Mouse (Mus musculus): ENCODE measurements around the gene Trim47. TPM values are rescaled to one million over a fixed set of nuclear protein-coding genes. Genes with fewer than 3 reads are reported as not detected.
A peak's percentile ranks its signal among the peaks of the same experiment; 100 is the strongest.

Trim47 gene
- polyA plus RNA-seq, 1 experiment = 101 TPM

DNA sequence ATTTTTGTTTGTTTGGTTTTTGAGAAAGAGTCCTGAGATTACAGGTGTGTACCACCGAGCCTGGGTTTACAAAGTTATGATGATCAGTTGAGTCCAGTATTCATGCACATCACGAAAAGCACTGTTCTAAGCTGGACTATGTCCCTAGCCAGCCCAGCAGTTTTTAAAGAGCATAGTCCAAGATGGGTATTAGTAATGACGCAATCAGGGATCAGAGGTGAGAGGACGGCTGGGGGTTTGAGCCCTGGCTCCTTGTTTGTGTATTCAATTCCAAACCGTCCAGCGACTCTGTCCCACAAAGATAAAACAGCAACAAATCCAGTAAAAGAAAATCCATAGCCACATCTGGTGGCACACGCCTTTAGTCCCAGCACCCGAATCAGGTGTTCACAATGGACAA, 38.8 kb downstream of the Trim47 start:
- Histone ChIP-seq H3K27me3 (ENCODE audit: control insufficient read depth, insufficient read depth, insufficient read length) (no peaks in the 10 kb centered on the region), H3K79me2 (ENCODE audit: control insufficient read depth, insufficient read depth) (peaks cover 22% of the 10 kb centered on the region), H3K4me2 (ENCODE audit: low read depth) (peak overlapping the region; percentile 83), H3ac (ENCODE audit: control insufficient read depth, insufficient read length) (no peak overlapping the region), H3K36me3 (ENCODE audit: control insufficient read depth, insufficient read depth) (peaks cover 6% of the 10 kb centered on the region), H3K4me3 (peak overlapping the region; percentile 55)
- no peak for TF ChIP-seq CEBPB (IDR thresholded peaks at IDR 0.05; ENCODE audit: insufficient read depth, poor library complexity, severe bottlenecking)
- no peak for TF ChIP-seq POLR2A (IDR thresholded peaks at IDR 0.05; ENCODE audit: insufficient read length, low read depth)
- no peak for TF ChIP-seq SRF (IDR thresholded peaks at IDR 0.05; ENCODE audit: control insufficient read depth, insufficient read length, low read depth)
- no peak for TF ChIP-seq MYOG (IDR thresholded peaks at IDR 0.05; ENCODE audit: control insufficient read depth in 1 of 3, insufficient read depth in 1 of 3, insufficient read length in 2 of 3, low read depth in 2 of 3)
- TF ChIP-seq USF1 (IDR thresholded peaks at IDR 0.05; ENCODE audit: low read depth) = no peak
- no peak for TF ChIP-seq E2F4 (IDR thresholded peaks at IDR 0.05; ENCODE audit: insufficient read depth)
- TF ChIP-seq REST (IDR thresholded peaks at IDR 0.05; ENCODE audit: insufficient read depth, insufficient read length) = no peak
- no peak for TF ChIP-seq MYOD1 (IDR thresholded peaks at IDR 0.05; ENCODE audit: control insufficient read depth in 1 of 3, insufficient read length in 2 of 3, low read depth in 2 of 3)
- no peak for TF ChIP-seq POLR2AphosphoS2 (IDR thresholded peaks at IDR 0.05; ENCODE audit: insufficient read length, low read depth)
- no peak for TF ChIP-seq MAX (IDR thresholded peaks at IDR 0.05; ENCODE audit: low read depth)
- no peak for TF ChIP-seq TCF12 (IDR thresholded peaks at IDR 0.05; ENCODE audit: insufficient read depth, poor library complexity, severe bottlenecking)
- no peak for TF ChIP-seq TCF3 (IDR thresholded peaks at IDR 0.05; ENCODE audit: insufficient read length, low read depth)

DNA sequence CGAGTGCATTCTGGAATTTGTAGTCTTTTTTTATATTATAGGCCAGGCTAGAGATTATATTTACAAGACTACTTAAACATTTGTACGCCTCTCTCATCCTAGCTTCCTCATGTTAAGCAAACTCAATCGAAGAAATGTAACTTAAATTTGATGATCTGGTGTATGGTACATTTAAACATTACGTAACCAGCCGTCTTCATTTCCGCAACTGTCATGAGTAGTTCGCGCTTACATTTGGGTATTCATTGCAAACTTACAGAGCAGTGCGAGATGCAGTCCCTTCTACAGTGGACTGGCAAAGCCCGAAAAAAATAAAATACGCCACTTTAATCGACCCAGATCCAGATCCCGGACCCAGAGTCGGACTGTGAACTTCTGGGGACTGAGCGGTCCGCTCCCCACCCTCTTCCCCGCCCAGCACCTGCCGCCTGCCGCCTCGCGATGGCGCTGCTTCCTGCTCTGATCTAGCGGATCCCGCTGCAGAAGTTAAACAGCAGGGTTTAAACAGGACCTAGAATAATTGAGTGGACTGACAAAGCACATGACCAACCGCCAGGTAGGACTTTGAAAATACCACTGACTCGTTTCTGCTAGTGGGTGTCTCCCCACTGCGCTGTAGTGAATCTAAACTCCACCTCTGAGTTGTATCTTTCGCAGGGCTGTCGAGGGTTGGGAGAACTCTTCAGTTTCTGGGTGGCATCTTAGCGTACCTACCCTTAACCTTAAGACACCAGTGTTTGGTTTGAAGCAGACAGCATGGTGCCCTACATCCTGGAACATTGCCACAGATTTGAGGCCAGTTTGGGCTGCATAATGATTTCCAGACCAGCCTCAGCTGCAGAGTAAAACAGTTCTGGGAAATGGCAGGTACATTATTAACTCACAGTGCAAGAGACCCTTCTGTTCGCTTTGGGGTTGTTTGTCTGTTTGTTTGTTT, 39.5 kb downstream of the Trim47 start:
- peaks cover 11% of the 10 kb centered on the region for H3K36me3 ChIP-seq (ENCODE audit: control insufficient read depth, insufficient read depth)
- TF ChIP-seq USF1 (IDR thresholded peaks at IDR 0.05; ENCODE audit: low read depth) (no peak), TCF12 (IDR thresholded peaks at IDR 0.05; ENCODE audit: insufficient read depth, poor library complexity, severe bottlenecking) (no peak), MYOG (IDR thresholded peaks at IDR 0.05; ENCODE audit: control insufficient read depth in 1 of 3, insufficient read depth in 1 of 3, insufficient read length in 2 of 3, low read depth in 2 of 3) (peak in 2 of 3 experiments; percentile 11 to 55), MYOD1 (IDR thresholded peaks at IDR 0.05; ENCODE audit: control insufficient read depth in 1 of 3, insufficient read length in 2 of 3, low read depth in 2 of 3) (peak in 2 of 3 experiments; percentile 42 to 60), E2F4 (IDR thresholded peaks at IDR 0.05; ENCODE audit: insufficient read depth) (no peak), CEBPB (IDR thresholded peaks at IDR 0.05; ENCODE audit: insufficient read depth, poor library complexity, severe bottlenecking) (0 out of 2 replicates have a peak, but pooled peaks have one; percentile 16), TCF3 (IDR thresholded peaks at IDR 0.05; ENCODE audit: insufficient read length, low read depth) (no peak), SRF (IDR thresholded peaks at IDR 0.05; ENCODE audit: control insufficient read depth, insufficient read length, low read depth) (no peak), POLR2AphosphoS2 (IDR thresholded peaks at IDR 0.05; ENCODE audit: insufficient read length, low read depth) (no peak), REST (IDR thresholded peaks at IDR 0.05; ENCODE audit: insufficient read depth, insufficient read length) (no peak), MAX (IDR thresholded peaks at IDR 0.05; ENCODE audit: low read depth) (no peak), POLR2A (IDR thresholded peaks at IDR 0.05; ENCODE audit: insufficient read length, low read depth) (no peak)
- peak overlapping the region; percentile 83 for H3K4me2 ChIP-seq (ENCODE audit: low read depth)
- H3K27me3 ChIP-seq (ENCODE audit: control insufficient read depth, insufficient read depth, insufficient read length) = no peaks in the 10 kb centered on the region
- peak overlapping the region; percentile 55 for H3K4me3 ChIP-seq
- H3K79me2 ChIP-seq (ENCODE audit: control insufficient read depth, insufficient read depth) = peaks cover 24% of the 10 kb centered on the region
- H3ac ChIP-seq (ENCODE audit: control insufficient read depth, insufficient read length) = no peak overlapping the region

DNA sequence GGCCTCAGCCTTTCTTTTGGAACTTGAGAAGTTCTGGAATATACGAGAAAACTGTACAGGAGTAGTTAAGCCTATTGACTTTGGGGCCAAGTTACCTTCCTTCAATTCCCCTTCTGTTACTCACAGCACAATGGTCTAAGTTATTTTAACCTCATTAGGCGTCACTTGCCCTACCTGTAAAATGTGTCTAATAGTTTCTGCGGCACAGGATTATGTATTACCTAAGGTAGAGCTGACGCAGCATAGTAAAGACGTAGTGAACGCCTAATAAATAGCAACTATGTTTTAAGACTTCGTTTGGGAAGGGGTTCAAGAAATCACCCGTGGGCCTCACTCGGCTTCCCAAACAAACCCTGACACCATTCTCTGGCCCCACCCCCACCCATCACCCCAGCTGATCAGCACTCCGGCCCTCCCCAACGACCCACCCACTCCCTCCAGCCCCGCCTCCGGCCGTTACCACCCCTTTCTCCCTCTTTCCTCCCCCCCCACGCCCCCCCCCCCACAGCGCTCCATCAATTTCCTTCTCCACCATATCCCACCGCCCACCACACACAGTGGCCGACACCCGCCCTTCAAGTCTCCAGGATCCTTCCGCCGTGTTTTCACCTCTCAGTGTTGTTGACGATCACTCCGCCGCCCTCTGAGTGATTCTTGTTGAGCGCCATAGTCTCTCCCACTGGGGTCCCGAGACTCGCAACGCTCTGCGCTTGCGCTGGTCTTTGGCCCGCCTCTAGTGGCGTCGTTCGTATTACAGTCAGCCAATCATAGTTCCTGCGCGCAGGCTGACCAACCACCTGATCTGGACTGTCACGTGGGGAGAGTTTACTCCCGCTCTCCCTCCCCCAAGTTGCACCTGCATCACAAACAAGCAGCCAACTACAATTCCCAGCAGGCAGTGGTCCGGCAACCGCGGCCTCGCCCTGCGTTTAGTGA, 40.5 kb downstream of the Trim47 start, which contains the start of gene Wbp2:
Wbp2 (minus strand) TSS at position 738 of the 936 bp plus-strand sequence.
- Histone ChIP-seq H3K4me3 (peak within 1 kb of the TSS; percentile 55), H3K4me2 (ENCODE audit: low read depth) (peak within 1 kb of the TSS; percentile 89), H3K36me3 (ENCODE audit: control insufficient read depth, insufficient read depth) (peaks cover 13% of the 10 kb centered on the region), H3K27me3 (ENCODE audit: control insufficient read depth, insufficient read depth, insufficient read length) (no peaks in the 10 kb centered on the region), H3K79me2 (ENCODE audit: control insufficient read depth, insufficient read depth) (peaks cover 24% of the 10 kb centered on the region), H3ac (ENCODE audit: control insufficient read depth, insufficient read length) (no peak within 1 kb of the TSS)
- TF ChIP-seq SRF (IDR thresholded peaks at IDR 0.05; ENCODE audit: control insufficient read depth, insufficient read length, low read depth) (peak; percentile 12), MAX (IDR thresholded peaks at IDR 0.05; ENCODE audit: low read depth) (no peak), MYOD1 (IDR thresholded peaks at IDR 0.05; ENCODE audit: control insufficient read depth in 1 of 3, insufficient read length in 2 of 3, low read depth in 2 of 3) (peak in 1 of 3 experiments; percentile 57), POLR2A (IDR thresholded peaks at IDR 0.05; ENCODE audit: insufficient read length, low read depth) (peak; percentile 64), POLR2AphosphoS2 (IDR thresholded peaks at IDR 0.05; ENCODE audit: insufficient read length, low read depth) (peak; percentile 28), REST (IDR thresholded peaks at IDR 0.05; ENCODE audit: insufficient read depth, insufficient read length) (no peak), USF1 (IDR thresholded peaks at IDR 0.05; ENCODE audit: low read depth) (peak; percentile 99), MYOG (IDR thresholded peaks at IDR 0.05; ENCODE audit: control insufficient read depth in 1 of 3, insufficient read depth in 1 of 3, insufficient read length in 2 of 3, low read depth in 2 of 3) (peak in 1 of 3 experiments; percentile 29)

DNA sequence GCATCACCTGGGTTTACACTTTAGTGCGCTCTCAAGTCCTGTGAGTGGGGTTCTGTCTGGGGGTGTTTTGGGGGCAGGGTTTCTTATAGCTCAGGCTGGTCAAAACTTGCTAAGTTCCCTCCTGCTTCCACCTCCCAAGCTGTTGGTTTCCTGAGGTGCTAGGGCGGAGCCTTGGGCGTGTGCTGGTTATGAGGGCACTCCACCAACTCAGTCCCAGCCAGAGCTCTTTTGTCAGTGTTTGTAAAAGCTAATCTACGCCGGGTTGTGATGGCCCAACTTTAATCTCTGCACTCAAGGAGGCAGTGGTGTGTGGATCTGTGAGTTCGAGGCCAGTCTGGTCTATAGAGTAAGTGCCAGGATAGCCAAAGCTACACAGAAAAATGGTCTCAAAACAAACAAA, 42.8 kb downstream of the Trim47 start:
- peaks cover 33% of the 10 kb centered on the region for H3K36me3 ChIP-seq (ENCODE audit: control insufficient read depth, insufficient read depth)
- TF ChIP-seq MYOD1 (IDR thresholded peaks at IDR 0.05; ENCODE audit: control insufficient read depth in 1 of 3, insufficient read length in 2 of 3, low read depth in 2 of 3) (no peak), USF1 (IDR thresholded peaks at IDR 0.05; ENCODE audit: low read depth) (no peak)
- H3K27me3 ChIP-seq (ENCODE audit: control insufficient read depth, insufficient read depth, insufficient read length) = no peaks in the 10 kb centered on the region
- no peak overlapping the region for H3K4me3 ChIP-seq
- H3K79me2 ChIP-seq (ENCODE audit: control insufficient read depth, insufficient read depth) = peaks cover 24% of the 10 kb centered on the region
- no peak overlapping the region for H3K4me2 ChIP-seq (ENCODE audit: low read depth)
- no peak overlapping the region for H3ac ChIP-seq (ENCODE audit: control insufficient read depth, insufficient read length)
